Mouse (Mus musculus) gonadal fat pad, adult 2 months (tissue): ENCODE data around the gene Apoh. TPM values are rescaled to one million over a fixed set of nuclear protein-coding genes. Genes with fewer than 3 reads are reported as not detected.

Experiments used
- DNase-seq: peaks from one replicate; pipeline ENCODE4 v3.0.0-alpha.2; 2012; ENCODE audit warnings: low read depth
- polyA plus RNA-seq: library from polyadenylated mRNA; depleted of rRNA; stranded (reverse); fragments of >200 nt; gene quantifications from 2 replicates; pipeline ENCODE4 v1.2.3, GENCODE M21; 2012; rRNA removed

The Apoh gene
- 0.34 and 2.1 TPM in 2 replicates for polyA plus RNA-seq

- DNase-seq = no peak
Measured at GRCm38 (mm10) chr11:108342781-108343768, at the start of gene Apoh. TSS of gene Apoh (plus strand) at chr11:108343354.

GRCm38 (mm10) chr11:108293843-108294242 is 49.3 kb upstream of the Apoh start:
- DNase-seq = no peak

GRCm38 (mm10) chr11:108294305-108294813 is 48.8 kb upstream of the Apoh start:
- no peak for DNase-seq

- DNase-seq = no peak
Measured at GRCm38 (mm10) chr11:108295373-108295772, 47.8 kb upstream of the Apoh start.

- DNase-seq = no peak
Measured at GRCm38 (mm10) chr11:108297956-108298355, 45.2 kb upstream of the Apoh start.

GRCm38 (mm10) chr11:108299913-108300312 is 43.2 kb upstream of the Apoh start:
- no peak for DNase-seq

GRCm38 (mm10) chr11:108300443-108300842 is 42.7 kb upstream of the Apoh start:
- peak; percentile 26 for DNase-seq

GRCm38 (mm10) chr11:108301036-108301435 is 42.1 kb upstream of the Apoh start:
- no peak for DNase-seq

- no peak for DNase-seq
Measured at GRCm38 (mm10) chr11:108301796-108302490, 41.2 kb upstream of the Apoh start.

GRCm38 (mm10) chr11:108303787-108304186 is 39.4 kb upstream of the Apoh start:
- no peak for DNase-seq

GRCm38 (mm10) chr11:108307258-108307657 is 35.9 kb upstream of the Apoh start:
- peak; percentile 41 for DNase-seq

GRCm38 (mm10) chr11:108308253-108308652 is 34.9 kb upstream of the Apoh start:
- no peak for DNase-seq

- DNase-seq = no peak
Measured at GRCm38 (mm10) chr11:108309791-108310190, 33.4 kb upstream of the Apoh start.

- no peak for DNase-seq
Measured at GRCm38 (mm10) chr11:108311912-108312311, 31.2 kb upstream of the Apoh start.

- DNase-seq = no peak
Measured at GRCm38 (mm10) chr11:108312516-108312915, 30.6 kb upstream of the Apoh start.

- no peak for DNase-seq
Measured at GRCm38 (mm10) chr11:108315736-108316135, 27.4 kb upstream of the Apoh start.

- DNase-seq = no peak
Measured at GRCm38 (mm10) chr11:108317878-108318277, 25.3 kb upstream of the Apoh start.

GRCm38 (mm10) chr11:108319162-108319561 is 24.0 kb upstream of the Apoh start:
- no peak for DNase-seq

GRCm38 (mm10) chr11:108320561-108320960 is 22.6 kb upstream of the Apoh start:
- no peak for DNase-seq

GRCm38 (mm10) chr11:108322156-108322555 is 21.0 kb upstream of the Apoh start:
- no peak for DNase-seq

GRCm38 (mm10) chr11:108325943-108326342 is 17.2 kb upstream of the Apoh start:
- no peak for DNase-seq

- DNase-seq = no peak
Measured at GRCm38 (mm10) chr11:108330818-108331217, 12.3 kb upstream of the Apoh start.
